Mouse (Mus musculus) cortical plate, adult 2 months (tissue): ENCODE data around the gene Rac2.

Source experiments
- CTCF ChIP-seq: fragments of 200-500 bp; IDR thresholded peaks from 2 replicates; pipeline ENCODE4 v1.5.1; 2011; ENCODE audit warnings: mild to moderate bottlenecking, control low read depth, low read length; ENCODE audit not compliant: insufficient read depth; ENCODE audit errors: extremely low read depth
- POLR2A ChIP-seq: fragments of 200-500 bp; IDR thresholded peaks from 2 replicates; pipeline ENCODE4 v1.6.1; 2011; ENCODE audit warnings: mild to moderate bottlenecking, low read length, control low read depth; ENCODE audit not compliant: insufficient read depth; ENCODE audit errors: extremely low read depth

- TF ChIP-seq CTCF (peak; percentile 66), POLR2A (no peak)
These were observed 24.9 kb downstream of the Rac2 start for GRCm38 (mm10) chr15:78547415-78548335.
